Mouse (Mus musculus): ENCODE data around the gene Rimbp2. TPM values are rescaled to one million over a fixed set of nuclear protein-coding genes. Genes with fewer than 3 reads are reported as not detected.

Gene Rimbp2
- total and polyA plus RNA-seq, 3 experiments: not detected

DNA sequence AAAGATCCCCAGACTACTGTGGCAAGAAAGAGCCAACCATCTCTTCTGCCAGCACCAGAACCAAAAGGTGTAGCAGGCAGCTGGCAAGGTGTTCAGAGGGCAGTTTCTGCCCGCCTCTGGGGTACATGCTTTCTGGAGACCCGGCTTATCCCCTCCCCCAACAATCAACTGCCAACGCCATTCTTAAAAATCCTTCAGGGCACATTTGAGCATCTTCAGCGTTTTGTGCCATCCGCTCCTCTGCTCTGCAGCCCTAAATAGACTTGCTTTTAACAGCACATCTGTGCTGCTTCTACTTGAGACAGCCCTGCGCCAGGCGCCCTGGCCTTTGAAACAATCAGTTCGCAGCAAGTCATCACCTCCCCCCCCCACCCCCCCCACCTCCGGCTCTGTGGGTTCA, 41.7 kb downstream of the Rimbp2 start:
- Histone ChIP-seq H3K27me3 (ENCODE audit: control insufficient read depth in 1 of 2, insufficient read depth in 2 of 2, low read length in 2 of 2) (no peaks in the 10 kb centered on the region), H3K9me3 (replicated peaks; ENCODE audit: insufficient read depth, low read length) (no peaks in the 10 kb centered on the region), H3K27ac (ENCODE audit: control insufficient read depth, low read depth, low read length) (no peak overlapping the region), H3K9ac (ENCODE audit: control insufficient read depth, low read depth, low read length, poor library complexity, severe bottlenecking) (no peak overlapping the region), H3K79me2 (ENCODE audit: control insufficient read depth, insufficient read depth, low read length, poor library complexity) (no peaks in the 10 kb centered on the region), H3K4me1 (ENCODE audit: control insufficient read depth in 1 of 2, insufficient read depth in 2 of 2, low read length in 2 of 2) (no peaks in the 10 kb centered on the region), H3K36me3 (ENCODE audit: control insufficient read depth in 1 of 2, insufficient read depth in 2 of 2, low read length in 2 of 2) (no peaks in the 10 kb centered on the region), H3K4me3 (ENCODE audit: control insufficient read depth in 1 of 2, insufficient read depth in 1 of 2, low read depth in 2 of 2, low read length in 2 of 2) (no peak overlapping the region)
- no peak for DNase-seq (ENCODE audit: low read depth, low spot score)
- TF ChIP-seq RCOR1 (IDR thresholded peaks at IDR 0.05; ENCODE audit: low read depth, low read length) (no peak), POLR2A (IDR thresholded peaks at IDR 0.05; ENCODE audit: control insufficient read depth in 1 of 2, insufficient read depth in 1 of 2, low read depth in 1 of 2, low read length in 2 of 2, poor library complexity in 1 of 2) (no peak), MAX (IDR thresholded peaks at IDR 0.05; ENCODE audit: low read length) (no peak), ZMIZ1 (IDR thresholded peaks at IDR 0.05; ENCODE audit: low read depth, low read length) (no peak), NELFE (IDR thresholded peaks at IDR 0.05; ENCODE audit: low read depth, low read length) (no peak), CHD1 (IDR thresholded peaks at IDR 0.05; ENCODE audit: low read depth, low read length) (no peak), GABPA (IDR thresholded peaks at IDR 0.05; ENCODE audit: low read depth, low read length) (no peak), POLR2AphosphoS5 (IDR thresholded peaks at IDR 0.05; ENCODE audit: borderline replicate concordance, low read depth, low read length) (no peak), RAD21 (IDR thresholded peaks at IDR 0.05; ENCODE audit: low read depth, low read length) (no peak), ZKSCAN1 (IDR thresholded peaks at IDR 0.05; ENCODE audit: low read depth, low read length) (no peak), CHD2 (IDR thresholded peaks at IDR 0.05; ENCODE audit: low read length) (no peak), HCFC1 (IDR thresholded peaks at IDR 0.05; ENCODE audit: low read depth, low read length) (no peak), EP300 (IDR thresholded peaks at IDR 0.05; ENCODE audit: low read depth in 1 of 2, low read length in 2 of 2) (no peak), ZC3H11A (IDR thresholded peaks at IDR 0.05; ENCODE audit: low read depth, low read length) (no peak), POLR2AphosphoS2 (IDR thresholded peaks at IDR 0.05; ENCODE audit: low read length) (no peak), SMC3 (IDR thresholded peaks at IDR 0.05; ENCODE audit: low read depth, low read length) (no peak), MEF2A (IDR thresholded peaks at IDR 0.05; ENCODE audit: extremely low read depth, insufficient replicate concordance, low read depth, low read length, poor library complexity, severe bottlenecking) (no peak), E2F4 (IDR thresholded peaks at IDR 0.05; ENCODE audit: borderline replicate concordance, low read depth, low read length) (no peak), BHLHE40 (IDR thresholded peaks at IDR 0.05; ENCODE audit: borderline replicate concordance, low read depth, low read length) (no peak)

DNA sequence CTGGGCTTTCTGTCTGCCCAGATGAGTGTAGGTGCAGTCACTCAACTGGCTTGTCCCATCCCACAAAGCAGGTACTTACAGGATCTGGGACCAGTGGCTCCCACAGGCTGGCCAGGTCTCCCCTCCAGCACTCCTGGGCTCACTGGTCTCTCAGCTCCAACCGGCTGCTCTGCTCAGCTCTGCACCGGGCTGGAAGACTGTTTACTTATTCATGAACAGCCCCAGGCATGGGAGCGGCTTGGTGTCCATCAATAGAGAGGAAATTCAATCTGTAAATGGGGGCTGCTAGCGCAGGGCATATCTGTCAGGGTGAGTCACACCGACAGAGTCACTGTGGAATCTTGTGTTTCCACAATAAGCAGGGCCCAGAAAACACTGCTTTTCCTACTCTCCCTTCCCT, 49.2 kb downstream of the Rimbp2 start:
- no peak for DNase-seq (ENCODE audit: low read depth, low spot score)
- no peaks in the 10 kb centered on the region for H3K4me1 ChIP-seq (ENCODE audit: control insufficient read depth in 1 of 2, insufficient read depth in 2 of 2, low read length in 2 of 2)
- H3K79me2 ChIP-seq (ENCODE audit: control insufficient read depth, insufficient read depth, low read length, poor library complexity): no peaks in the 10 kb centered on the region
- no peaks in the 10 kb centered on the region for H3K27me3 ChIP-seq (ENCODE audit: control insufficient read depth in 1 of 2, insufficient read depth in 2 of 2, low read length in 2 of 2)
- H3K36me3 ChIP-seq (ENCODE audit: control insufficient read depth in 1 of 2, insufficient read depth in 2 of 2, low read length in 2 of 2): no peaks in the 10 kb centered on the region
- no peaks in the 10 kb centered on the region for H3K9me3 ChIP-seq (replicated peaks; ENCODE audit: insufficient read depth, low read length)
- H3K4me3 ChIP-seq (ENCODE audit: control insufficient read depth in 1 of 2, insufficient read depth in 1 of 2, low read depth in 2 of 2, low read length in 2 of 2): no peak overlapping the region
- no peak for TF ChIP-seq POLR2AphosphoS5 (IDR thresholded peaks at IDR 0.05; ENCODE audit: borderline replicate concordance, low read depth, low read length)
- no peak for TF ChIP-seq ETS1 (IDR thresholded peaks at IDR 0.05; ENCODE audit: low read depth, low read length)
- no peak for TF ChIP-seq GATA1 (IDR thresholded peaks at IDR 0.05; ENCODE audit: low read depth, low read length)
- TF ChIP-seq ZKSCAN1 (IDR thresholded peaks at IDR 0.05; ENCODE audit: low read depth, low read length): no peak
- no peak for TF ChIP-seq ZNF384 (IDR thresholded peaks at IDR 0.05; ENCODE audit: low read depth, low read length)
- no peak for TF ChIP-seq TCF12 (IDR thresholded peaks at IDR 0.05; ENCODE audit: low read depth, low read length)
- no peak for TF ChIP-seq E2F4 (IDR thresholded peaks at IDR 0.05; ENCODE audit: borderline replicate concordance, low read depth, low read length)
- TF ChIP-seq USF1 (IDR thresholded peaks at IDR 0.05; ENCODE audit: low read depth, low read length): no peak
- TF ChIP-seq KAT2A (conservative IDR thresholded peaks at IDR 0.05; ENCODE audit: low read depth, low read length): no peak
- no peak for TF ChIP-seq SMC3 (IDR thresholded peaks at IDR 0.05; ENCODE audit: low read depth, low read length)
- no peak for TF ChIP-seq NRF1 (IDR thresholded peaks at IDR 0.05; ENCODE audit: insufficient read depth, low read depth, low read length, poor library complexity, severe bottlenecking)
- TF ChIP-seq MAFK (IDR thresholded peaks at IDR 0.05; ENCODE audit: borderline replicate concordance, low read depth, low read length): no peak
- H3K9ac ChIP-seq (ENCODE audit: control insufficient read depth, low read depth, low read length, poor library complexity, severe bottlenecking): no peak overlapping the region
- no peak overlapping the region for H3K27ac ChIP-seq (ENCODE audit: control insufficient read depth, low read depth, low read length)

Measured in MEL (cell line).